Mouse (Mus musculus): ENCODE measurements at regions not wholly inside any gene's neighbourhood (a gene's known extent, or its start where the extent isn't known, plus 50 kb on each side); places are given as distances from the start of the nearest gene placed in this dataset.

- TF ChIP-seq MEF2A (IDR thresholded peaks at IDR 0.05; ENCODE audit: borderline replicate concordance, low read depth, low read length): no peak
- no peak for TF ChIP-seq CTCF (conservative IDR thresholded peaks at IDR 0.05 in 1 of 2, IDR thresholded peaks at IDR 0.05 in 1 of 2; ENCODE audit: low read depth in 2 of 2, low read length in 2 of 2)
- no peak for TF ChIP-seq CHD2 (IDR thresholded peaks at IDR 0.05; ENCODE audit: low read length)
- no peak for TF ChIP-seq POLR2A (IDR thresholded peaks at IDR 0.05; ENCODE audit: low read depth, low read length)
- no peak for TF ChIP-seq UBTF (IDR thresholded peaks at IDR 0.05; ENCODE audit: low read depth, low read length)
- no peak for TF ChIP-seq TBP (conservative IDR thresholded peaks at IDR 0.05; ENCODE audit: low read depth, low read length)
- TF ChIP-seq MYC (IDR thresholded peaks at IDR 0.05; ENCODE audit: low read depth, low read length): no peak
- TF ChIP-seq USF1 (IDR thresholded peaks at IDR 0.05; ENCODE audit: low read depth, low read length): no peak
- TF ChIP-seq ELF1 (IDR thresholded peaks at IDR 0.05; ENCODE audit: low read depth, low read length): no peak
- TF ChIP-seq ZMIZ1 (IDR thresholded peaks at IDR 0.05; ENCODE audit: low read depth, low read length): no peak
- TF ChIP-seq NRF1 (IDR thresholded peaks at IDR 0.05; ENCODE audit: low read depth, low read length): no peak
Measured at GRCm38 (mm10) chr6:52385044-52385443, 71.7 kb downstream of the Evx1 start.

Measured in CH12.LX (cell line).